Mouse (Mus musculus) stomach, postnatal 0 days (tissue): ENCODE measurements around the gene Zfp423. TPM values are rescaled to one million over a fixed set of nuclear protein-coding genes. Genes with fewer than 3 reads are reported as not detected.
A peak's percentile ranks its signal among the peaks of the same experiment; 100 is the strongest.

Source experiments
- ATAC-seq: fragments of 200-750 bp; cut with Nextera tagmentation; 2 replicates; pipeline ENCODE4 v1.8.0; 2017; ENCODE audit not compliant: low FRiP score, low TSS enrichment
- DNase-seq: peaks from one replicate; pipeline ENCODE4 v3.0.0-alpha.2; 2016; ENCODE audit warnings: low spot score
- H3K27ac ChIP-seq: fragments of 300-500 bp; sonication (generic); replicated peaks from 2 replicates; pipeline ENCODE4 v1.5.1; 2014; ENCODE audit warnings: mild to moderate bottlenecking, control low read depth
- H3K27me3 ChIP-seq: fragments of 300-500 bp; sonication (generic); 2 replicates; pipeline ENCODE4 v1.6.1; 2014; ENCODE audit warnings: low read length; ENCODE audit not compliant: control insufficient read depth, insufficient read depth
- H3K36me3 ChIP-seq: fragments of 300-500 bp; sonication (generic); 2 replicates; pipeline ENCODE4 v1.6.1; 2014; ENCODE audit warnings: low read length, mixed read lengths; ENCODE audit not compliant: control insufficient read depth, insufficient read depth
- H3K4me1 ChIP-seq: fragments of 300-500 bp; sonication (generic); replicated peaks from 2 replicates; pipeline ENCODE4 v1.6.1; 2014; ENCODE audit warnings: antibody characterized with exemption; ENCODE audit not compliant: control insufficient read depth, insufficient read depth
- H3K4me2 ChIP-seq: fragments of 300-500 bp; sonication (generic); replicated peaks from 2 replicates; pipeline ENCODE4 v1.6.1; 2014; ENCODE audit warnings: low read depth, mild to moderate bottlenecking, control low read depth, moderate library complexity
- H3K4me3 ChIP-seq: fragments of 300-500 bp; sonication (generic); 2 replicates; pipeline ENCODE4 v1.5.1; 2014; ENCODE audit warnings: low read depth, low read length, control low read depth
- H3K9ac ChIP-seq: fragments of 300-500 bp; sonication (generic); 2 replicates; pipeline ENCODE4 v1.6.1; 2014; ENCODE audit warnings: mild to moderate bottlenecking, low read length, control low read depth, mixed read lengths
- H3K9me3 ChIP-seq: fragments of 300-500 bp; sonication (generic); 2 replicates; pipeline ENCODE4 v1.6.1; 2016; ENCODE audit warnings: low read length; ENCODE audit not compliant: control insufficient read depth
- CTCF ChIP-seq: IDR thresholded peaks from 2 replicates; pipeline ENCODE4 v1.5.1; 2016; ENCODE audit warnings: antibody characterized with exemption, low read depth, mild to moderate bottlenecking, moderate library complexity
- EP300 ChIP-seq: optimal IDR thresholded peaks from 2 replicates; pipeline ENCODE3; 2016; ENCODE audit warnings: antibody characterized with exemption
- WGBS: fragments of 180-500 bp; shearing (Covaris S2); extraction: QIAGEN DNeasy Blood & Tissue Kit; methylation state at CpG from one replicate; pipeline ENCODE4 v1.1.7; 2014; 5-methylcytosine and 5-hydroxymethylcytosine counted together
- polyA plus RNA-seq: library from polyadenylated mRNA; unstranded; fragments of >200 nt; fragmentation: Nextera tagmentation; extraction: Ambion mirVana; gene quantifications from 2 replicates; pipeline ENCODE4 v1.2.1, GENCODE M21; 2015

Gene Zfp423
- polyA plus RNA-seq, 1 experiment from 2014 or later, result 2.6 TPM

DNA sequence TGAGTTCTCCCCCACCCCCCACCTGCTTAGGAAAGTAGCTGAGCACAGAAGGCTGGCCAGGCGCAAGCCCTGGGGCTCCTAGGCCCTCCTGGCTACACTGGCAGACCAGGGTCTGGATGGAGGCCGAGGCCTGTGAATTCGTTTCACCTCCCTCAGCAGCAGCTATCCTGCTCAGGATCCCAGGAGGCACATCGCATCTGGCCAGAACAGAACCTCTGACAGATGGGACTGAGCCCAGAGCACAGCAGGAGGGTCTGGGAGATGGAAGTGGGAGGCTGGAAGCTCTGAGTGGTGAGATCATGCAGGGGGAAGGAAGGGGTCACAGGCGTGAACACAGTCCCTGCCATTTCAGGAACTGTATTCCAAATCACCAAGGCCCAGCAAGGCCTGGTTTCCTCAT lies 143.3 kb downstream of the Zfp423 start:
- Histone ChIP-seq H3K36me3 (no peaks in the 10 kb centered on the region), H3K27me3 (no peaks in the 10 kb centered on the region), H3K27ac (no peak overlapping the region), H3K4me3 (no peak overlapping the region), H3K4me2 (no peak overlapping the region), H3K9ac (no peak overlapping the region), H3K4me1 (peaks cover 5% of the 10 kb centered on the region; the same call in 1 of the 2 replicates), H3K9me3 (no peaks in the 10 kb centered on the region)
- WGBS, result 68% methylated on average over 5 of the region's 5 CpGs
- TF ChIP-seq EP300 (no peak), CTCF (no peak)
- DNase-seq (no peak), ATAC-seq (no peak)

DNA sequence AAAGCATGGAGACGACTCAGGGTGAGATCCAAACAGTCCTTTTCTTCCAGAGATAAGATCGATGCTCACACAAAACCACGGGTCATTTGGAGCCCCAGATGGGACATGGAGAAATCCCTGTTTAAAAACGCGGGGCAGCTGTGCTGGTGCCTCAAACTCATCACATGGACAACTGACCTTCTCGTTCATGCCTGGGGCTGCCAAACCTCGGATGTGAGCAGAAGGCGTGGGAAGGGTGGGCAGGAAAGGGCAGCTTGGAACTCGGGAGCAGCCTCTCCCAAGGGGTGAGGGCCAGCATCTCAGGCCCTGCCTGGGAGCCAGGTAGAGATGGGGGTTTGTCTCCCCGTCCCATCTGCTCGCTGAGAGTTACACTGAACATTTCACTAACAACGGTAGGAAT lies 146.7 kb downstream of the Zfp423 start:
- ATAC-seq (no peak), DNase-seq (no peak)
- Histone ChIP-seq H3K4me3 (no peak overlapping the region), H3K36me3 (no peaks in the 10 kb centered on the region), H3K27me3 (no peaks in the 10 kb centered on the region), H3K9me3 (no peaks in the 10 kb centered on the region), H3K9ac (no peak overlapping the region; the same call in 1 of the 2 replicates), H3K4me1 (peaks cover 5% of the 10 kb centered on the region; the same call in 1 of the 2 replicates), H3K4me2 (no peak overlapping the region), H3K27ac (no peak overlapping the region; the same call in 1 of the 2 replicates)
- WGBS, result 58% methylated on average over 12 of the region's 12 CpGs
- no peak for TF ChIP-seq EP300
- no peak for TF ChIP-seq CTCF

DNA sequence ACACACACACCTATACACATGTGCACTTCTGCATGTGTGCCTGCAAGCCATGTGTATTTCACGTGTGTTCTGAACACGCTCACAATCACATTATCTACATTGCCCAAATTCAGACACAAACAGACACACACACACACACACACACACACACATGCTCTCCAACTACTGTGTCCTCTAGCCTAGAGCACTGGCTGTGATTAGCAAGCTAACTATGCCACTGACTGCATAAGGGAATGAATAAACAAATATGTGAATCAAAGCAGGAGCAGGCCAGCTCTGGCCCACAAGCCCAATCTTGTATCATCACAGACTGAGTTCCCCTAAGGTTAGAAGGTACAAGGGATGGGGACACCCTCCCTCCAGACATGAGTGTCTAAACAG lies 147.3 kb downstream of the Zfp423 start:
- no peak for DNase-seq
- no peak overlapping the region for H3K4me2 ChIP-seq
- WGBS, result 68% methylated on average over 2 of the region's 2 CpGs
- TF ChIP-seq EP300, result no peak
- no peak for TF ChIP-seq CTCF
- no peaks in the 10 kb centered on the region for H3K36me3 ChIP-seq
- ATAC-seq, result peak; percentile 28; the same call in 1 of the 2 replicates
- no peaks in the 10 kb centered on the region for H3K9me3 ChIP-seq
- H3K27me3 ChIP-seq, result no peaks in the 10 kb centered on the region
- no peak overlapping the region for H3K9ac ChIP-seq
- H3K4me1 ChIP-seq, result peaks cover 5% of the 10 kb centered on the region; the same call in 1 of the 2 replicates
- no peak overlapping the region for H3K4me3 ChIP-seq
- H3K27ac ChIP-seq, result no peak overlapping the region; the same call in 1 of the 2 replicates

DNA sequence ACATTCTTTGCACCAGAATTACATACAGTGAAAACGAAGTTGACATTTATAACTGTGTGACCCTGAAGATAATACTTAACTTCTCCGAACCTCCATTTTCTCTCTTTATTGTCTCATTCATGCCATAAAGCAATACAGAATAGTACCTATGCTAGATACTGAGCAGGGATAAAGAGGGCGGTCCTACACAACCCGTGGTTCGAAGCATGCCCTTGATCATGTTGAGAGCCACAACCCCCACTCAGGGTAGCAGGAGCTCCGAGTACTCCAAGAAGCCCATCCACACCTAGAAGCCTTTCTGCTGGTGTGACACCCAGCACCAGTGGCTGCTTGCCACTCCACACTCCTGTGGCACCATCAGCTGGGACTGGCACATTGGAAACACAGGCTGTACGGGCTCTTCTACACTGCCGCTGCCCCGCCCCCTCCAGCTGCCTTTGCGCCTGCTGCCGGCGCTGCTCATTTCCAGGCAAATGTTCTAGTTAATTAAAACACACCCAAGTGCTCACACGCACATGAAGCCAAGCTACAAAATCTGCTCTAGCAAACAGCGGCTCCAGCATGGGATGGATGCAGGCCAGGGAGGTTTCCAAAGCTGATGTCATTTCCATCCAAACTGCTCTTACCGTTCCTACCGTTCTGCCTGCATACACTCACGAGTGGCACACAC lies 147.9 kb downstream of the Zfp423 start:
- ATAC-seq (peak; percentile 31; the same call in 1 of the 2 replicates), DNase-seq (peak; percentile 37)
- 48% methylated on average over 17 of the region's 17 CpGs for WGBS
- H3K9me3 ChIP-seq, result no peaks in the 10 kb centered on the region
- peaks cover 5% of the 10 kb centered on the region; the same call in 1 of the 2 replicates for H3K4me1 ChIP-seq
- no peak overlapping the region for H3K9ac ChIP-seq
- H3K27ac ChIP-seq, result no peak overlapping the region
- H3K27me3 ChIP-seq, result no peaks in the 10 kb centered on the region
- H3K36me3 ChIP-seq, result no peaks in the 10 kb centered on the region
- H3K4me2 ChIP-seq, result no peak overlapping the region
- TF ChIP-seq EP300, result no peak
- TF ChIP-seq CTCF, result no peak
- H3K4me3 ChIP-seq, result no peak overlapping the region

DNA sequence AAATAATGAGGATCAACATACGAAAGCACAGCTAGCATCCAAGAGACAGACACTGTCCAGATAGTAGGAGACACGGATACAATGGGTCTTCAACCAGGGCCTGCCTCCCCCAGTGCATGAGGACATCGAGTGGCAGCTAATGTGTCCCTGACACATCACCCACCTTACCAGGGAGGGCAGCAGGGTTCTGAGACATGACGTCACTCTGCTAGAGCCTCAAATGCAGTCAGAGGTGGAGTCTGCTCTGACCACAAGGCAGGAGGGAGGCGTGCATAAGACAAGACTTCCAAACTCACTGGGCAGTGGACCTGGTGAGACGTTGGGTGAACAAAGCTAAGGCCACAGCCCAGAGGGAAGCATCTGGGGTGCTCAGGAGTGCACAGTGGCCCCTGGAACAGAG lies 148.6 kb downstream of the Zfp423 start:
- Histone ChIP-seq H3K9me3 (no peaks in the 10 kb centered on the region), H3K4me2 (no peak overlapping the region), H3K4me1 (peaks cover 5% of the 10 kb centered on the region; the same call in 1 of the 2 replicates), H3K27me3 (no peaks in the 10 kb centered on the region), H3K36me3 (no peaks in the 10 kb centered on the region), H3K27ac (no peak overlapping the region), H3K9ac (no peak overlapping the region), H3K4me3 (no peak overlapping the region)
- WGBS, result 74% methylated on average over 6 of the region's 6 CpGs
- ATAC-seq, result no peak
- TF ChIP-seq EP300 (no peak), CTCF (no peak)
- no peak for DNase-seq

DNA sequence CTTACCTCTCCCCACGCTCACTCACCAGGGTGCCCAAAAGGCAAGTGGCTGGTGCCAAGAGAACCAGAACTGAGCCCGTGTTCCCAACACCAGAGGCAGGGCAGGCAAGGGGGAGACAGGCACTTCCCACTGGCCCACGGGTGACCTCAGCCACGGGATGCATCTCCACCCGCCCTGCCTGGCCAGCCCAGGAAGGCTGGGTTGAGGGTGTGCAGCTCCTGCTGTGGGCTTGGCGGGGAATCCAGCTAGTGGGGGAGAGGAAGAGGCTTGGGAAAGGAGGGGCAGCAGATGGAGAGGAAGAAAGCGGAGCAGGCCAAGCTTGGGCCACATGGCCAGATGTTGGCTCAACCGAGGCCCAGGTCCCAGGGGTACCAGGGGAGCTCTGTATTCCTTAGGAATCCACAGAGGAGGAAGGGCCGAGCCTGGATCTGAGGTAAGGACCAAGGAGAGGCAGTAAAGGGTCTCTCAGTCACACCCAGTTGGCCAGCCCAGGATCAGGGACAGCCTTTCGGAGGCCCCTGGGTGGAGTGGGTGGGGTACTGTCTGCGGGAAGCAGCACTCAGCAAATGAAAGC lies 155.0 kb downstream of the Zfp423 start:
- DNase-seq, result peak; percentile 37
- Histone ChIP-seq H3K4me1 (no peaks in the 10 kb centered on the region), H3K36me3 (no peaks in the 10 kb centered on the region), H3K4me2 (peak overlapping the region; percentile 6), H3K27me3 (no peaks in the 10 kb centered on the region), H3K9me3 (no peaks in the 10 kb centered on the region), H3K4me3 (no peak overlapping the region), H3K27ac (0 out of 2 replicates have a peak overlapping the region, but pooled peaks have one; percentile 18), H3K9ac (no peak overlapping the region)
- peak; percentile 66 for ATAC-seq
- TF ChIP-seq CTCF (no peak), EP300 (no peak)
- 27% methylated on average over 11 of the region's 11 CpGs for WGBS
